Mouse (Mus musculus) left cerebral cortex, adult 18-20 months (tissue): ENCODE measurements at regions not wholly inside any gene's neighbourhood (a gene's known extent, or its start where the extent isn't known, plus 50 kb on each side); places are given as distances from the start of the nearest gene placed in this dataset.

Experiments
- DNase-seq, 2 experiments: peaks; one replicate each; pipeline ENCODE4 v3.0.0; 2021 to 2022; ENCODE audit warnings: low spot score in 2 of 2, mixed read lengths in 1 of 2

DNA sequence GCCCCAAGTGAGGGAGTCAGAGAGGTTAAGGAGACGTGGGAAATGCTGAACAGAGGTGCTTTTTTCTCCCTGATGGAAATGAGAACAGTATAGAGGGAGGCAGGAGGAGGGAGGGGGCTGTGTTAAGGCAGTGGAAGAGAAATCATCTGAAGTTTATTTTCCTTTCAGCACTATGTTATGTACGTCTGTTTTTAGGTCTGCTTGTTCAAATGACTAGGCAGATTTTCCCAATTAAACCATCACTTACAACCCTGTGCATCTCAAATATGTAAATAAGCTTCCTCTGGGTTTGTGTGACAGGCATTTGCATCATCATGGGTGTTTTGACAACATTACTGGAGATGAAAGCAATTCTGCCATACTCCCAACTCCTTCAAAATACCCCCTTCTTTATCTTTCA lies 92.1 kb upstream of the Got2 start:
- no peak for DNase-seq

GRCm38 (mm10) chr8:95979223-95979622 lies 90.9 kb upstream of the Got2 start:
- no peak for DNase-seq

DNA sequence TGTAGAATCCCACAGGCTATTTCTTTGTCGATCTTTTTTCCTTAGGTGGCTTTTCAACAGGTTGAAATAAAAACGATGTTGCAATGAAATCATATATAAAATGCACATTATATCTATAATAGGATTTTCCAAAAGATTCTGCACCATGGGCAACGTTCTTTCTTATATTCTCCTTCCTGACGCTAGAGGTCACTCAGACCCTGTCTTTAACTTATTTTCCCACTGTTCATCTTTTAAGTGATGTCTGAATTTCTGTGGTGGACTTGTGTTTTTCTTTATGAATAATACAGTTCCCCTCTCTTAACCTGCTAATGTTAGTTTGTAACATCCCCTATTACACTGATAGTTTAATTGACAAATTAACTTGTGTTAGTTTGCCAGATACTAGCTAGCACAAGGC lies 86.5 kb upstream of the Got2 start:
- DNase-seq: no peak

DNA sequence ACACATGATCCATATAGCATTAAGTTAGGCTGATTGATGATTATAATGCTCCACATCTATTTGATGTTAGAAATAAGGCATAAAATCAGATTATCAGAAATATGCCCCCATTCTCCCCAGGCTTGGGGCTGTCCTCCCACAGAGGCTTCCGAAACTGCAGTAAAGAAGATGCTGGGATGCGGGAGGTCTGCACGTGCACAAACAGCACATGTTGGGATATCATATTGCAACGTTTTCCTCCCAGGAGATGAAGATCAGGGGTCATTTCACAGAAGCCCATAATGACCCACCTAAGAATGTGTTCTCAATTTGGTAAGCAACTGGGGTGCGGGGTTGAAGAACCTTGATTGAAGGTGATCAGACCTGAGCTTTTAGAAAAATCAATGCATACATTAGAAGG lies 85.9 kb upstream of the Got2 start:
- no peak for DNase-seq

DNA sequence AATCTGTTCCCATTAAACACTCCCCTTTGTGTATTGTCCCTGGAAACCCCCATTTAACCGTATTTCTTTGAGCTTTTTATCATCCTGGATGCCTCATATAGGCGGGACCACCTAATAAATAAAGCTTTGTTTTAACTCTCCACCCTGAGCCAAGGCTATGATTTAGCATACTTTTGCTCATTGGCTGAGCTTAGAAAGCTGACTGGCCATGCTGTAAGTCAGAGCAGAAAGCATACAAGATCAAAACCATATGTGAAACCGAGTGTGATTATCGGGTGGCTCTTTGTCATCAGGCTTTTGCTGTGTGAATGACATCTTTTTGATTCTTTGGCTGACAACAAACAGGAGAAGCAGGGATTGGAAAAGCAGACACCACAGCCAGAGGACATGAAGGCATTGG lies 85.2 kb upstream of the Got2 start:
- DNase-seq: no peak

- no peak for DNase-seq
Measured at GRCm38 (mm10) chr8:95968828-95969227, 80.5 kb upstream of the Got2 start.

DNA sequence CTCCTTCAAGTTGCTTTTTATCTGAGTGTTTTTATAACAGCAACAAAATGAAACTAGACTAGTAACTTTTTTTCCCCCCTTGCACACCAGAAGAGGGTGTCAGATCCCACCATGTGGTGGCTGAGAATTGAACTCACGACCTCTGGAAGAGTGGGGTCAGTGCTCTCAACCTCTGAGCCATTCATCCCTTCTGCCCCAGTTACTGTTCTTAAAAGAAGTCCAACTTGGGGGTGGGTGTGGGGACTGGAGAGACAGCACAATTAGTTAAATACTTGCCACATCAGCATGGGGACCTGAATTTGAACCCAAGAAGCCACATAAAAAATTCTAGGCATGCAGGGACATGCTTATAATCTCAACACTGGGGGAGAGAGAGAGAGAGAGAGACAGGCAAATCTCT lies 78.1 kb upstream of the Got2 start:
- DNase-seq: no peak

GRCm38 (mm10) chr8:95952257-95952656 lies 63.9 kb upstream of the Got2 start:
- no peak for DNase-seq

GRCm38 (mm10) chr8:95951794-95952193 lies 63.4 kb upstream of the Got2 start:
- peak; percentile 73 to 82 for DNase-seq
